Mouse (Mus musculus): ENCODE measurements at regions not wholly inside any gene's neighbourhood (a gene's known extent, or its start where the extent isn't known, plus 50 kb on each side); places are given as distances from the start of the nearest gene placed in this dataset.
"Not testable (repeated sequence)": the region's sequence is repeated elsewhere in the genome, so short reads cannot be mapped to it uniquely, and the experiment has no call there.

- DNase-seq (ENCODE audit: low spot score), result no peak
These were observed 270.4 kb upstream of the Dcbld2 start for GRCm38 (mm10) chr16:58137728-58138279.

- DNase-seq (ENCODE audit: low spot score), result no peak
These were observed 261.8 kb upstream of the Dcbld2 start for GRCm38 (mm10) chr16:58146479-58146878.

- DNase-seq (ENCODE audit: low spot score), result no peak
These were observed 252.7 kb upstream of the Dcbld2 start for GRCm38 (mm10) chr16:58155538-58155937.

- no peak for DNase-seq (ENCODE audit: low spot score)
These were observed 229.4 kb upstream of the Dcbld2 start for GRCm38 (mm10) chr16:58178744-58179401.

GRCm38 (mm10) chr16:58179981-58180380 is 228.3 kb upstream of the Dcbld2 start:
- not testable (repeated sequence) for DNase-seq (ENCODE audit: low spot score)

GRCm38 (mm10) chr16:58194619-58195497 is 213.4 kb upstream of the Dcbld2 start:
- no peak for DNase-seq (ENCODE audit: low spot score)

- DNase-seq (ENCODE audit: low spot score), result no peak
These were observed 196.4 kb upstream of the Dcbld2 start for GRCm38 (mm10) chr16:58211872-58212271.

- DNase-seq (ENCODE audit: low spot score), result no peak
These were observed 173.6 kb upstream of the Dcbld2 start for GRCm38 (mm10) chr16:58234686-58235085.

GRCm38 (mm10) chr16:58236857-58237256 is 171.4 kb upstream of the Dcbld2 start:
- no peak for DNase-seq (ENCODE audit: low spot score)

- DNase-seq (ENCODE audit: low spot score), result no peak
These were observed 132.0 kb upstream of the Dcbld2 start for GRCm38 (mm10) chr16:58276281-58276680.

GRCm38 (mm10) chr16:58281474-58281873 is 126.8 kb upstream of the Dcbld2 start:
- no peak for DNase-seq (ENCODE audit: low spot score)

GRCm38 (mm10) chr16:58294457-58294856 is 113.8 kb upstream of the Dcbld2 start:
- no peak for DNase-seq (ENCODE audit: low spot score)

GRCm38 (mm10) chr16:58295128-58295527 is 113.1 kb upstream of the Dcbld2 start:
- no peak for DNase-seq (ENCODE audit: low spot score)

GRCm38 (mm10) chr16:58299495-58299894 is 108.7 kb upstream of the Dcbld2 start:
- DNase-seq (ENCODE audit: low spot score), result peak; percentile 67

GRCm38 (mm10) chr16:58300098-58300497 is 108.1 kb upstream of the Dcbld2 start:
- DNase-seq (ENCODE audit: low spot score), result no peak

GRCm38 (mm10) chr16:58303555-58303954 is 104.7 kb upstream of the Dcbld2 start:
- no peak for DNase-seq (ENCODE audit: low spot score)

- no peak for DNase-seq (ENCODE audit: low spot score)
These were observed 91.3 kb upstream of the Dcbld2 start for GRCm38 (mm10) chr16:58316889-58317455.

- no peak for DNase-seq (ENCODE audit: low spot score)
These were observed 77.2 kb upstream of the Dcbld2 start for GRCm38 (mm10) chr16:58331087-58331486.

GRCm38 (mm10) chr16:58343921-58344320 is 64.3 kb upstream of the Dcbld2 start:
- DNase-seq (ENCODE audit: low spot score), result no peak

- DNase-seq (ENCODE audit: low spot score), result no peak
These were observed 58.9 kb upstream of the Dcbld2 start for GRCm38 (mm10) chr16:58349354-58349753.

- DNase-seq (ENCODE audit: low spot score), result no peak
These were observed 58.4 kb upstream of the Dcbld2 start for GRCm38 (mm10) chr16:58349802-58350201.

- DNase-seq (ENCODE audit: low spot score), result no peak
These were observed 56.1 kb upstream of the Dcbld2 start for GRCm38 (mm10) chr16:58352156-58352555.

GRCm38 (mm10) chr16:58354551-58354950 is 53.7 kb upstream of the Dcbld2 start:
- peak; percentile 7 for DNase-seq (ENCODE audit: low spot score)

Data from ovary, postnatal 14 days (tissue).